Mouse (Mus musculus) hindbrain, embryonic 14.5 days (tissue): ENCODE measurements around the gene Sirt4. TPM values are rescaled to one million over a fixed set of nuclear protein-coding genes. Genes with fewer than 3 reads are reported as not detected.

ENCODE experiments used
- ATAC-seq: fragments of 200-750 bp; cut with Nextera tagmentation; 2 replicates; pipeline ENCODE4 v1.8.0; 2017; ENCODE audit warnings: moderate number of reproducible peaks, mild to moderate bottlenecking, moderate TSS enrichment, moderate library complexity; ENCODE audit not compliant: low FRiP score
- DNase-seq: peaks from one replicate; pipeline ENCODE4 v3.0.0-alpha.2; 2015; ENCODE audit warnings: low spot score
- H3K27ac ChIP-seq: fragments of 300-500 bp; sonication (generic); 2 replicates; pipeline ENCODE4 v1.5.1; 2014; ENCODE audit warnings: mild to moderate bottlenecking, moderate library complexity
- H3K27me3 ChIP-seq: fragments of 300-500 bp; sonication (generic); 2 replicates; pipeline ENCODE4 v1.6.1; 2014; ENCODE audit warnings: mild to moderate bottlenecking, low read length, mixed read lengths; ENCODE audit not compliant: control insufficient read depth, insufficient read depth
- H3K36me3 ChIP-seq: fragments of 300-500 bp; sonication (generic); replicated peaks from 2 replicates; pipeline ENCODE4 v1.6.1; 2014; ENCODE audit not compliant: control insufficient read depth, insufficient read depth
- H3K4me1 ChIP-seq: fragments of 300-500 bp; sonication (generic); replicated peaks from 2 replicates; pipeline ENCODE4 v1.6.1; 2014; ENCODE audit warnings: antibody characterized with exemption, low read length, mixed read lengths; ENCODE audit not compliant: control insufficient read depth, insufficient read depth
- H3K4me2 ChIP-seq: fragments of 300-500 bp; sonication (generic); replicated peaks from 2 replicates; pipeline ENCODE4 v1.6.1; 2014; ENCODE audit warnings: mild to moderate bottlenecking, moderate library complexity
- H3K4me3 ChIP-seq: fragments of 300-500 bp; sonication (generic); replicated peaks from 2 replicates; pipeline ENCODE4 v1.5.1; 2014; ENCODE audit warnings: mild to moderate bottlenecking, low read length
- H3K9ac ChIP-seq: fragments of 300-500 bp; sonication (generic); 2 replicates; pipeline ENCODE4 v1.6.1; 2014
- H3K9me3 ChIP-seq: fragments of 300-500 bp; sonication (generic); 2 replicates; pipeline ENCODE4 v1.6.1; 2016; ENCODE audit warnings: low read length; ENCODE audit not compliant: control insufficient read depth
- WGBS: fragments of 180-500 bp; shearing (Covaris S2); extraction: QIAGEN DNeasy Blood & Tissue Kit; methylation state at CpG from one replicate; pipeline ENCODE4 v1.1.7; 2014; 5-methylcytosine and 5-hydroxymethylcytosine counted together
- polyA plus RNA-seq: library from polyadenylated mRNA; unstranded; fragments of >200 nt; fragmentation: Nextera tagmentation; extraction: Ambion mirVana; gene quantifications from 2 replicates; pipeline ENCODE4 v1.2.1, GENCODE M21; 2014

Gene Sirt4
- polyA plus RNA-seq, 1 experiment from 2014 or later = 19.1 TPM

- Histone ChIP-seq H3K4me1 (no peaks in the 10 kb centered on the region), H3K27ac (no peak overlapping the region), H3K9ac (no peak overlapping the region), H3K36me3 (no peaks in the 10 kb centered on the region), H3K4me3 (no peak overlapping the region), H3K9me3 (no peaks in the 10 kb centered on the region), H3K4me2 (no peak overlapping the region), H3K27me3 (no peaks in the 10 kb centered on the region)
- no peak for ATAC-seq
- WGBS = 64% methylated on average over 6 of the region's 6 CpGs
- DNase-seq = no peak
These were observed 14.7 kb downstream of the Sirt4 start for GRCm38 (mm10) chr5:115469791-115470190.

DNA sequence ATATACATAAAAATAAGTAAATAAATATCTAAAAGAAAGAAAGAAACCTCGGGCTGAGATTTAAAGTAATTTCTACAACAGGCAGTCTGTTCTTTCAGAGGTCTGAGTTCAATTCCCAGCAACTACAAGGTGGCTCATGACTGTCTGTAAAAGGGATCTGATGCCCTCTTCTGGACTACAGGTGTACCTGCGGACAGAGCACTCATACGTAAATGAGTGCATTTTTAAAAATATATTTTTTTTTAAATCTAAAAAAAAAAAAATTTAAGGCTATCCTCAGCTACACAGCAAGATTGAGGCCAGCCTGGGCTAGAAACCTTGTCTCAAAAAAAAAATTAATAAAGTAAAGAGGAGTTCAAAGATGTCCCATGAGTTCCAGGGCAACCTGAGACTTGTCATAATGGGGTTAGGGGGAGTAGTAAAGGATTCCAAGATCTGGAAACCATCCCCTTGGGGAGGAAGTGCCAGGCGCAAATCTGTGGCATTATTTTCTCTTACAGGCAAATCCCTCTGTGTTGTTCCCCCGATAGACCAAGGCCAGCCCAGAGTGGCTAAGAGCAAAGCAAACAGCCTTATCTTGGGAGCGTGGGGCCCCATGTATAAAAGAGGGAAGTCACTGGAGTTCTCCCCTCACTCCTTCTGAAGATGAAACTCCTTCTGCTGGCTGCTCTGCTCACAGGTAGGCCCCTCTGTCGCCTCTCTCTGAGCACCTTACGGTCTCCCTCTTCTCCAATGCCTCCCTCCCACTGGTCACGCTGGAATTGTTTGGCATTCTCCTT, 18.7 kb downstream of the Sirt4 start, which contains the start of gene Pla2g1b:
Gene Pla2g1b, plus strand, starts transcription at position 621 of the 779 bp plus-strand sequence.
- Histone ChIP-seq H3K4me2 (no peak within 1 kb of the TSS), H3K4me3 (no peak within 1 kb of the TSS), H3K9me3 (no peaks in the 10 kb centered on the region), H3K27me3 (no peaks in the 10 kb centered on the region), H3K9ac (no peak within 1 kb of the TSS), H3K36me3 (no peaks in the 10 kb centered on the region), H3K27ac (no peak within 1 kb of the TSS), H3K4me1 (no peaks in the 10 kb centered on the region)
- DNase-seq (no peak), ATAC-seq (no peak)
- 50% methylated on average over 9 of the region's 9 CpGs for WGBS

DNA sequence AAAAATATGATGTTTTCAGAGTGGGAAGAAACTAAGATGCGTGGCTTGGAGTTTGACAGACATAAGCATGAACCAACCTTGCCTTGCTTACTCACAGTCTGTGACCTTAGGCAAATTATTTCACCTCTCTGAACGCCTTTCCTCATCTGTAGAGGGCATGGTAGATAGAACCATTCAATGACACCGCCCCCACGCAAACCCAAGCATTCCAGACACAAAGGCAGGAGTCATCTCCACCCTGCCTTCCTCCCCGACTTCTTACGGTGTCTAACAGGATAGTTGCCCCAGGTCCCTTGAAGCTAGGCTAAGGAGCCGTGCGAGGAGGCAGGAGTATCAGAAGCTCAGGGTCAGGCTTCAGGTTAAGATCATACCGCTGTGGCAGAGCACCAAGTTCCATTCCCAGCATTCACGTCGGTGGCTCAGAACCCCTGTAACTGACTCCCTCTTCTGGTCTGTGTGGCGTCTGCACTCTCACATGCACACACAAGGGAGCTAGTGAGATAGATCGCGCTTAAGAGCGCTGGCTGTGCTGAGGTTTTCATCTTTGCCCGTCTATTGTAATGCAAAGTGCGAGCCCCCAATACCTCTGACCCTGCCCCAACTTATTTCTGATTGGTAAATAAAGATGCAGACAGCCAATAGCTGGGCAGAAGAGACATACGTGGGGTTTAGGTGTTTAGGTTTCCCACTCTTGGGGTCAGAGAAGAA, 20.0 kb downstream of the Sirt4 start:
- Histone ChIP-seq H3K4me2 (no peak overlapping the region), H3K9me3 (no peaks in the 10 kb centered on the region), H3K4me3 (no peak overlapping the region), H3K4me1 (no peaks in the 10 kb centered on the region), H3K27ac (no peak overlapping the region), H3K27me3 (no peaks in the 10 kb centered on the region), H3K9ac (no peak overlapping the region), H3K36me3 (no peaks in the 10 kb centered on the region)
- no peak for ATAC-seq
- no peak for DNase-seq
- WGBS = 77% methylated on average over 18 of the region's 18 CpGs

- Histone ChIP-seq H3K4me1 (no peaks in the 10 kb centered on the region), H3K36me3 (peaks cover 9% of the 10 kb centered on the region), H3K9me3 (no peaks in the 10 kb centered on the region), H3K27ac (no peak overlapping the region), H3K27me3 (no peaks in the 10 kb centered on the region), H3K4me2 (no peak overlapping the region), H3K4me3 (no peak overlapping the region), H3K9ac (no peak overlapping the region)
- WGBS = 69% methylated on average over 13 of the region's 13 CpGs
- DNase-seq (no peak), ATAC-seq (no peak)
These were observed 25.6 kb downstream of the Sirt4 start for GRCm38 (mm10) chr5:115458918-115459317.

DNA sequence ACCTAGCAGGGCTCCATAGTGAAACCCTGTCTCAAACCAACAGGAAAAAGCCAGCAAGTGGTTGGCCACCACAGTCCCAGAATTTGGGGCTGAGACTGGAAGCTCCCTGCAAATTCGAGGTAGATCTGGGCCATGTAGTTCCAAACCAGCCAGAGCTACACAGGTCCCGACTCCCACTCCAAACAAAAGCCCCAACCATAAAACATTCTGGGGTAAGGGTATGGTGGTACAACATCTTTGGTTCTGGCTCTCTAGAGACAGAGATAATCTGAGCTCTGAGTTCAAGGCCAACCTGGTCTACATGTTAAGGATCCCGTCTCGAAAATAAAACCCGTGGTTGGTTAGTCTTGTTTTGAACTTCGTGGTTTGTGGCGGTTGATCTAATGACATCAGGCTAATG, 28.7 kb downstream of the Sirt4 start:
- 74% methylated on average over 7 of the region's 7 CpGs for WGBS
- Histone ChIP-seq H3K9ac (no peak overlapping the region), H3K4me2 (no peak overlapping the region), H3K4me3 (no peak overlapping the region), H3K27ac (no peak overlapping the region), H3K4me1 (no peaks in the 10 kb centered on the region), H3K27me3 (no peaks in the 10 kb centered on the region), H3K9me3 (no peaks in the 10 kb centered on the region), H3K36me3 (peaks cover 40% of the 10 kb centered on the region)
- ATAC-seq (no peak), DNase-seq (no peak)

- 79% methylated on average over 12 of the region's 12 CpGs for WGBS
- peaks cover 53% of the 10 kb centered on the region for H3K36me3 ChIP-seq
These were observed 30.0 kb downstream of the Sirt4 start for GRCm38 (mm10) chr5:115454422-115455090.

GRCm38 (mm10) chr5:115450410-115451317, 33.9 kb downstream of the Sirt4 start:
- Histone ChIP-seq H3K27ac (no peak overlapping the region), H3K27me3 (no peaks in the 10 kb centered on the region), H3K4me2 (no peak overlapping the region), H3K9ac (no peak overlapping the region), H3K4me3 (no peak overlapping the region), H3K36me3 (peaks cover 90% of the 10 kb centered on the region), H3K9me3 (no peaks in the 10 kb centered on the region), H3K4me1 (no peaks in the 10 kb centered on the region)
- ATAC-seq = no peak
- WGBS = 90% methylated on average over 26 of the region's 27 CpGs
- DNase-seq = no peak

More at GRCm38 (mm10) chr5:115454422-115455090, 30.0 kb downstream of the Sirt4 start:
- DNase-seq (no peak), ATAC-seq (0 out of 2 replicates have a peak, but pooled peaks have one; percentile 10)
- H3K9ac ChIP-seq = no peak overlapping the region
- no peaks in the 10 kb centered on the region for H3K27me3 ChIP-seq
- no peak overlapping the region for H3K4me3 ChIP-seq
- no peak overlapping the region for H3K4me2 ChIP-seq
- H3K27ac ChIP-seq = no peak overlapping the region
- H3K4me1 ChIP-seq = no peaks in the 10 kb centered on the region
- no peaks in the 10 kb centered on the region for H3K9me3 ChIP-seq

GRCm38 (mm10) chr5:115449247-115449646, 35.3 kb downstream of the Sirt4 start:
- Histone ChIP-seq H3K4me1 (no peaks in the 10 kb centered on the region), H3K27ac (no peak overlapping the region), H3K9me3 (no peaks in the 10 kb centered on the region), H3K9ac (no peak overlapping the region), H3K4me2 (no peak overlapping the region), H3K36me3 (peaks cover 98% of the 10 kb centered on the region), H3K27me3 (no peaks in the 10 kb centered on the region), H3K4me3 (no peak overlapping the region)
- ATAC-seq = no peak
- 88% methylated on average over 3 of the region's 3 CpGs for WGBS
- DNase-seq = no peak
